Mouse (Mus musculus): ENCODE measurements around the gene Oog1.
"Not testable (repeated sequence)": the region's sequence is repeated elsewhere in the genome, so short reads cannot be mapped to it uniquely, and the experiment has no call there.

Gene Oog1

DNA sequence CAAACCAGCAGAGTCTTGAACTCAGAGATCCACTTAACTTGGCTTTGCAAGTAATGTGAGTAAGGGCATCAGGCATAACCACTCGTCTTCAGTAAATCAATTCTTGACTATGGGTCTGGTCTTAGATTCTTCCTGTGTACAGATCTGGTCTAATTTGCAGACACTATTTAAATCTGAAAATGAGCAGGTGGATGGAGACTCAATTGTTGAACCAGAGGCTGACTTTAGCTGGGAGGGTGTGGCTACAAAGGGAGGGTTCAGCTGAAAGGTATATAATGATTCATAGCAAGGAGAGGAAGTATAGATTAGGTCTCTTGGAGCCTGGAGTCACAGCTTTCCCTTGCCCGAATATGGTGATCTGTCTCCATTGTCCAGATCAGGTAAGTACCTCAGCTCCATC, at the start of gene Oog1:
Gene Oog1, plus strand, starts transcription at position 301 of the 400 bp plus-strand sequence.
- not testable (repeated sequence) for DNase-seq (ENCODE audit: low read depth in 2 of 2, low spot score in 2 of 2)

DNA sequence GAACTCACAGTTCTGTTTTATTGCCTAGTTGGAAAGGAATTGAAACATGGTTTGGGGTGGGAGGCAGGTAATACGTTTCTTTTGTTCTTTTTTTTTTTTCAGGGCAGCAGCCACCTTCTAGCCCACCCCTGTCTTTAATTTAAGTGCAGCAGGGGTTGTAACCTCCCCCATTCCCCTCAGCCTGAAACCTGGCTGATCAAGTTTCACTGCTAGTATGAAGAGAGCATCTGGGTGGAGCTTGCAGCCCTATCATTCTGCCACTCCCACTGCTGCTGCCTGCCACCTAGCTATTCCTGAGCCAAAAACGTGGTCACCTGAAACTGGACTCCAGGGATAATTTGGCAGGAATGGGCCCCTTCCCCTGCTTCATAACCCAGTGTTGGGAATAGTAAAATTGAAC, 1.1 kb upstream of the Oog1 start:
- DNase-seq (ENCODE audit: low read depth in 2 of 2, low spot score in 2 of 2) = not testable (repeated sequence)

DNA sequence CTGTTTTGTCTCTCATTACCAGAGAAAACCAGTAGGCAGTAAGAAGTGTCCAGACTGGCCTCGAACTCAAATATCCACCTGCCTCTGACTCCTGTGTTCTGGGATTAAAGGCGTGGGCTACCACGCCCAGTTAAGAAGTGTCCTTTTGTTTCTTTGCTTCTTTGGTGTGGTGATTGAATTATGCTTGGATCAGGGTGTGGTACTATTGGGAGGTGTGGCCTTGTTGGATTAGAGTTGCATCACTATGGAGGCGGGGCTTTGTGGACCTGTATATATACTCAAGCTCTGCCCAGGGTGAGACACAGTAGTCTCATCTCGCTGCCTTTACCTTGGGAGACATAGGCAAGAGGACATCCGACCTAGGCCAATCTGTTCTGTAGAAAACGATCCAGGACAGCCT, 16.1 kb downstream of the Oog1 start, which contains the start of gene Gm4027:
Gene Gm4027, plus strand, starts transcription at position 301 of the 400 bp plus-strand sequence.
- DNase-seq (ENCODE audit: low read depth in 2 of 2, low spot score in 2 of 2) = not testable (repeated sequence)

DNA sequence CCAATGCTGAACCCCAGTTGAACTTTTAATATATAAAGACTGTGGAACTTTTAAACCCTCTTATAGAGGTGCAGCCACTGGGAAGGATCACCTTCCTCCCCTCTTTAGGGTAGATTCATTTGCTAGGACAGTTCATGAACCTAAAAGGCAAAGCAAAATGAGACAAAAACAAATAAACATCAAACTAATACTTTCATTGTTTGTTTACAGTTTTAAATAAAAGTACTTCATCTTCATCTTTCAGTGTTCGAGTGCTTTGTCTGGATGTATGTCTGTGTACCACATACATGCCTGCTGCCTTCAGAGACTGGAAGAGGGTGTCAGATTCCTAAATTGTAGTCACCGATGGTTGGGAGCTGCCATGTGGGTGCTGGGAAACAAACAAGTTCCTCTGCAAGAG, 42.0 kb downstream of the Oog1 start, which contains the start of gene Gm16381:
Gene Gm16381, minus strand, starts transcription at position 101 of the 400 bp plus-strand sequence.
- not testable (repeated sequence) for DNase-seq (ENCODE audit: low read depth in 2 of 2, low spot score in 2 of 2)

DNA sequence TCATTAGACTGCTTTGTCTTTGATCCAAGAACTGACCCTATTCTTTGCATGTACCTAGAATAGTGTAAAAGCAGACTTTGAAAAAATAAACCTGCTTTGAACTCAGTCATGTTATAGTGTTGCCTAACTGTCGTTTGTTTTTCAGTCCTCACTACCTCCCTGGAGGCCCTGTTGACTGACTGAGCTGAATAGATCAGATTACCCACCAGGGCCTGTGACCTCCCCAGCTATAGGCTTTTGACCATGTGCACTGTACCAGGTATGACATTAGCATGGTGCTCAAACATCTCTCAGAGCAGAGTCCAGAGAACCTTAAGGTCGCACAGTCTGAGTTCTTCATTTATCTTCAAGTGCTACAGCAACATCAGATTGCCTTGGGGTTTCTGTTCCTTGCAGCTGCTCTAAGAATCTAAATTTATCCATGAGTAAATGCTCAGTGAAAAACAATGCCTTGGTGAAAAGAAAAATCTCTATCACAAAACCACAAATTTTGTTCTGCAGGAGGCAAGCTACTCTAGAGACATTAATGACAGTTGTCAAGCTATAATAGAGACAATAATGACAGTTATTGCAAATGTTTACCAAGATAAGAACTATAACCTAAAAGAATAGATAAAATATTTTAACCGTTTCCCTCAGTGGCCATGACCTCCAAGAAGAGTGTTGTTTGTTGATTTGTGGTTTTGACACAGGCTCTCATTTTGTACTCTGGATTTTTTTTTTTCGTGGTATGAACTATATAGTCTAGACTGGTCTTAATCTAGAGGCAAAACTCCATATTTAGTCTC, 50.6 kb downstream of the Oog1 start:
- not testable (repeated sequence) for DNase-seq (ENCODE audit: low read depth in 2 of 2, low spot score in 2 of 2)

All from CD8-positive naive resting alpha-beta T cell, adult 2 months (primary cell).